Mouse (Mus musculus): Measurements from ENCODE around the gene Olfr718-ps1.

The Olfr718-ps1 gene

GRCm38 (mm10) chr5:143126908-143127307, 20.5 kb downstream of the Olfr718-ps1 start:
- DNase-seq, result no peak

- DNase-seq, result no peak
Observed at GRCm38 (mm10) chr5:143126089-143126488, 21.3 kb downstream of the Olfr718-ps1 start.

- no peak for DNase-seq
Observed at GRCm38 (mm10) chr5:143125601-143126000, 21.8 kb downstream of the Olfr718-ps1 start.

- no peak for DNase-seq
Observed at GRCm38 (mm10) chr5:143124805-143125378, 22.5 kb downstream of the Olfr718-ps1 start.

GRCm38 (mm10) chr5:143122673-143123072, 24.7 kb downstream of the Olfr718-ps1 start:
- no peak for DNase-seq

GRCm38 (mm10) chr5:143122125-143122524, 25.3 kb downstream of the Olfr718-ps1 start:
- DNase-seq, result no peak

- peak; percentile 95 for DNase-seq
Observed at GRCm38 (mm10) chr5:143112281-143113246, 34.8 kb downstream of the Olfr718-ps1 start, which contains the start of gene Rnf216. Rnf216 (minus strand) TSS chr5:143112994.

GRCm38 (mm10) chr5:143106842-143107241, 40.5 kb downstream of the Olfr718-ps1 start:
- no peak for DNase-seq

GRCm38 (mm10) chr5:143103231-143103630, 44.1 kb downstream of the Olfr718-ps1 start:
- no peak for DNase-seq

- no peak for DNase-seq
Observed at GRCm38 (mm10) chr5:143101626-143102025, 45.8 kb downstream of the Olfr718-ps1 start.

- DNase-seq, result no peak
Observed at GRCm38 (mm10) chr5:143095256-143095655, 52.1 kb downstream of the Olfr718-ps1 start.

- DNase-seq, result no peak
Observed at GRCm38 (mm10) chr5:143092891-143093290, 54.5 kb downstream of the Olfr718-ps1 start.

GRCm38 (mm10) chr5:143084898-143085297, 62.5 kb downstream of the Olfr718-ps1 start:
- DNase-seq, result peak; percentile 30

Measured in kidney, postnatal 14 days (tissue).